Comparison of ENCODE assay signal across 8 mouse cellular contexts in genomic region chr3:52087636-52088280, GRCm38 (mm10). TPM values are rescaled to one million over a fixed set of nuclear protein-coding genes. Genes with fewer than 3 reads are reported as not detected.
A peak's percentile ranks its signal among the peaks of the same experiment; 100 is the strongest.
DNase-seq lines count a peak whose midpoint lies in the region; ATAC-seq lines count a peak whose summit lies in the region.

No protein-coding gene starts in this region.

- peak overlapping the region; percentile 47; the same call in 1 of the 2 replicates for H3K4me2 ChIP-seq in liver, embryonic 15.5 days

- peak overlapping the region; percentile 72 for H3K27ac ChIP-seq in liver, embryonic 15.5 days (replicated peaks)

- no peak for ATAC-seq in liver, embryonic 15.5 days (ENCODE audit: insufficient read depth)
- no peak for ATAC-seq in megakaryocyte progenitor cell, adult 5-6 weeks (replicated peaks; ENCODE audit: poor library complexity)

- H3K9ac ChIP-seq in liver, embryonic 15.5 days: no peak overlapping the region

- H3K4me3 ChIP-seq in liver, embryonic 15.5 days (replicated peaks): no peak overlapping the region

- H3K36me3 ChIP-seq in liver, embryonic 15.5 days (replicated peaks): no peaks in the 10 kb centered on the region

- H3K4me1 ChIP-seq in liver, embryonic 15.5 days (replicated peaks): peaks cover 33% of the 10 kb centered on the region

- DNase-seq in frontal cortex, postnatal 36 days (ENCODE audit: low spot score in 2 of 2): peak; percentile 6 to 38
- no peak for DNase-seq in frontal cortex, postnatal 25 days (ENCODE audit: low spot score in 2 of 2)
- DNase-seq in right cerebral cortex, postnatal 4 days: peak; percentile 23
- DNase-seq in right cerebral cortex, postnatal 14 days: no peak
- no peak for DNase-seq in thymus, postnatal 4 days
- no peak for DNase-seq in MN1 (ENCODE audit: low spot score)

- no peaks in the 10 kb centered on the region for H3K9me3 ChIP-seq in liver, embryonic 15.5 days (replicated peaks)

- no peaks in the 10 kb centered on the region for H3K27me3 ChIP-seq in liver, embryonic 15.5 days

- 73% methylated on average over 7 of the region's 7 CpGs for WGBS in liver, embryonic 15.5 days (ENCODE audit: insufficient replicate concordance)

RNA-seq across cellular contexts. Expression of gene Maml3, which starts 17.1 kb away (rescaled TPM):
- polyA plus RNA-seq in liver, embryonic 15.5 days (2015; fragmentation: Nextera tagmentation; extraction: Ambion mirVana): 0.73 and 0.96 TPM in 2 replicates
- 7.8 and 9.5 TPM in 2 replicates for total RNA-seq in megakaryocyte progenitor cell, adult 5-6 weeks (2015)
- 5.9 and 7.9 TPM in 2 replicates for total RNA-seq in megakaryocyte progenitor cell, adult 5-6 weeks (2017)

Comparison
In these comparisons a context has a peak if more than half of its experiments do, and no peak if none do; other contexts are left out.
1. DNase-seq: peak in frontal cortex, postnatal 36 days (2 of 2) and right cerebral cortex, postnatal 4 days (single experiment); none in frontal cortex, postnatal 25 days (0 of 2), right cerebral cortex, postnatal 14 days (single experiment), thymus, postnatal 4 days (single experiment) and MN1 (single experiment).